Mouse (Mus musculus): ENCODE results near the gene Fat3. TPM values are rescaled to one million over a fixed set of nuclear protein-coding genes. Genes with fewer than 3 reads are reported as not detected.

Fat3 gene
- polyA plus RNA-seq, 1 experiment from 2014 or later: 11.7 TPM

DNA sequence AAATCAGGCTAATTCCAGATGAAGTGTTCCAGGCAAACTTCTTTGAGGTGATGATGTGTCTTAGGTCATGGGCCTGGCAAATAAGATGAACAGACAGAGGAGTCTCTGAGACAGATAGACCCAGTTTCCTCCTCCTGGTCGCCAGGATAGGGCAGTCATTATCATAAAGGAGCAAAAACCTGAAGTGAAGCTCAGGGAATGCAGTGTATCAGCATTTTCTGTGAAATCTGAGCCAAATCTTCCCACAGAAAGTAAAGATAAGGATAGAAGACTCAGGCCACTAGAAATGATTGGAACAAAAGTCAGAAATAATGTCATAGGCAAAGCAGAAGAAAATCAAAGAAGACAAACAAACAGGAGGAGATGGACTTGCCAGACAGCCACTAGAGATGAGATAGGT lies 287.8 kb downstream of the Fat3 start:
- no peak for ATAC-seq (replicated peaks)
- Histone ChIP-seq H3K9me3 (no peaks in the 10 kb centered on the region), H3K27ac (replicated peaks) (no peak overlapping the region), H3K9ac (replicated peaks) (no peak overlapping the region), H3K36me3 (no peaks in the 10 kb centered on the region), H3K4me3 (no peak overlapping the region), H3K4me2 (replicated peaks) (no peak overlapping the region), H3K27me3 (no peaks in the 10 kb centered on the region), H3K4me1 (peaks cover 14% of the 10 kb centered on the region)
- whole genome bisulfite sequencing: 64% methylated on average over 1 of the region's 1 CpGs

- no peak overlapping the region for H3K4me3 ChIP-seq
- H3K4me2 ChIP-seq (replicated peaks): no peak overlapping the region
- 54% methylated on average over 3 of the region's 3 CpGs for WGBS
- H3K9me3 ChIP-seq: no peaks in the 10 kb centered on the region
- H3K36me3 ChIP-seq: no peaks in the 10 kb centered on the region
- ATAC-seq (replicated peaks): no peak
- H3K27me3 ChIP-seq: no peaks in the 10 kb centered on the region
- no peak overlapping the region for H3K9ac ChIP-seq (replicated peaks)
- peaks cover 14% of the 10 kb centered on the region for H3K4me1 ChIP-seq
- H3K27ac ChIP-seq (replicated peaks): no peak overlapping the region
Measured at GRCm38 (mm10) chr9:16212628-16213027, 288.5 kb downstream of the Fat3 start.

DNA sequence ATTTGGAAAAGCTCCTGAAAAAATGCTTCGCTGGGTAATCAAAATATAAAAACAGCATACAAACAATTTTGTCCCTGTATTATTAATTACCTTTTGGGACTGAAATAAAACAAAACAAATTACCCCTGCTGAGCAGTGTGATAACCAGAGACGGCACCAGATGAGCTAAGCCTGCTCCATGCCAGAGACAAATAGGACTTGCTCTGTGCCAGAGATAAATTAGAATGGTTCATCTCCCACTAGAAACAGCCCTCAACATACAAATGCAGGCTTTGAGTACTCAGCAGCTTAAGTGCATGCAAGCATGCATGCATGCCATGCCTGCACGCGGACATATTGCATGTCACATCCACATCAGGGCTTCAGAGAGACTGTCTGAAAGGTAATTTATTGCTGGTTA lies 288.9 kb downstream of the Fat3 start:
- Histone ChIP-seq H3K4me1 (peaks cover 14% of the 10 kb centered on the region), H3K27ac (replicated peaks) (no peak overlapping the region), H3K27me3 (no peaks in the 10 kb centered on the region), H3K4me2 (replicated peaks) (no peak overlapping the region), H3K9ac (replicated peaks) (no peak overlapping the region), H3K9me3 (no peaks in the 10 kb centered on the region), H3K36me3 (no peaks in the 10 kb centered on the region), H3K4me3 (no peak overlapping the region)
- no peak for ATAC-seq (replicated peaks)
- WGBS: 64% methylated on average over 4 of the region's 4 CpGs

DNA sequence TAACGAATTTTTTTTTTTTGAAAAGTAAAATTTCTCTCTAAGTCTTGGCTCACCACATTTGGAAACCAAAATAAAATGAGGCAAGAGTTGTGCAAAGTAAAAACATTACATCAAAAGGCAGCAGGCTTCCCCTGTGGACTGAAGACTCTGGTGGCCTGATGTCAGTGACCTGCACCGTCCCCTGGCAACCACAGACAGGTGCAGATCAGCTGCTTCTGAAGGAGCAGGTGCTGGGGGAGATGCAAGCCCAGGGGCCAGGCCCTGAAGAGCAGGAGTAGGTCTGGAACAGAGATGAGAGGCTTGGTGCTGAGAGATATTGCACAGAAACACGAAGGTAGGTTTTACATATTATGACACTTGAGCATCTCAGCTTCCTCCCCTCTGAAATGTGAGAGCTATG lies 289.6 kb downstream of the Fat3 start:
- Histone ChIP-seq H3K4me3 (no peak overlapping the region), H3K36me3 (no peaks in the 10 kb centered on the region), H3K9me3 (no peaks in the 10 kb centered on the region), H3K27me3 (no peaks in the 10 kb centered on the region), H3K4me1 (peaks cover 14% of the 10 kb centered on the region), H3K27ac (replicated peaks) (no peak overlapping the region), H3K4me2 (replicated peaks) (no peak overlapping the region), H3K9ac (replicated peaks) (no peak overlapping the region)
- 66% methylated on average over 3 of the region's 3 CpGs for WGBS
- no peak for ATAC-seq (replicated peaks)

DNA sequence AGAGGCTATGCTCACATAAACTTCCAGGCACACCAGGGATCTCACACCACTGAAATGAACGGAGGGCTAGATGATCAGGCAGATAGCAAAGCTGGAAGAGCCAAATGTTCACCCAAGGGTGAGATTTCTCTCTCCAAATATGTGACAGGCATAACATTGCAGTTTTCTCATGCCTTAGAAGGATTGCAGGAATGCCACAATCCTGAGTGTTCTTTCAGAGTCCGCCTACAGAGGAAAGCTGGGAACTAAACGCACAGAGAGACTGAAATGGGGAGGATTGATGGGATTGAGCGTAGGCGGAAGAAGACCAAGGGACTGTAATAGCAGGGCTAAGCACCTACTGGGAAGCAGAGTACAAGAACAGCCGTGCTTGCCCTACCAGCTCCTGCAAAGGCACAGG lies 298.8 kb downstream of the Fat3 start:
- no peak for ATAC-seq (replicated peaks)
- 74% methylated on average over 6 of the region's 6 CpGs for WGBS

DNA sequence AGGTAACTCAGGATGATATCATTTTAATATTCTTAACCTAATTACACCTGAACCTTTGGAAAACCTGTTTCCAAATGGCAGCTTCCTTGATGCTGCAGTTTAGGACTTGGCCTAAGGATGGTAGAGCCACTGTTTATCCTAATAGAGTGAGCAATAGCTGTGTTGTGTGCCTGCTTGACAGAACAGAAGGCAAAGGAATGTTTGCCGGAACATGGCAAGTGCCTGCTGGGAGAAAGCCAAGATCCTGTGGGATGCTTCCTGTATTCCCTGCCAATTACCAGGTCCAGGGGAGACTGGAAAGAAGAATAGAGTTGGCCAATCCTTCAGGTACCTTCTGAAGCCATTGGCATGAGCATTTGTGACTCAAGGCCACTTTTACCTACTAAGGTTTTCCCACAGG lies 300.1 kb downstream of the Fat3 start:
- H3K9me3 ChIP-seq: no peaks in the 10 kb centered on the region
- H3K27ac ChIP-seq (replicated peaks): no peak overlapping the region
- ATAC-seq (replicated peaks): 0 out of 2 replicates have a peak, but pooled peaks have one; percentile 26
- H3K9ac ChIP-seq (replicated peaks): no peak overlapping the region
- no peak overlapping the region for H3K4me2 ChIP-seq (replicated peaks)
- H3K4me1 ChIP-seq: peaks cover 12% of the 10 kb centered on the region
- 32% methylated on average over 1 of the region's 1 CpGs for WGBS
- H3K36me3 ChIP-seq: no peaks in the 10 kb centered on the region
- H3K27me3 ChIP-seq: no peaks in the 10 kb centered on the region
- no peak overlapping the region for H3K4me3 ChIP-seq

More for the DNA sequence above, 298.8 kb downstream of the Fat3 start:
- no peaks in the 10 kb centered on the region for H3K9me3 ChIP-seq
- no peaks in the 10 kb centered on the region for H3K27me3 ChIP-seq
- no peak overlapping the region for H3K4me3 ChIP-seq
- H3K9ac ChIP-seq (replicated peaks): no peak overlapping the region
- H3K27ac ChIP-seq (replicated peaks): no peak overlapping the region
- peaks cover 12% of the 10 kb centered on the region for H3K4me1 ChIP-seq
- H3K4me2 ChIP-seq (replicated peaks): no peak overlapping the region
- H3K36me3 ChIP-seq: no peaks in the 10 kb centered on the region

GRCm38 (mm10) chr9:16186461-16186860 lies 314.6 kb downstream of the Fat3 start:
- 10% methylated on average over 1 of the region's 1 CpGs for WGBS
- H3K4me2 ChIP-seq (replicated peaks): no peak overlapping the region

DNA sequence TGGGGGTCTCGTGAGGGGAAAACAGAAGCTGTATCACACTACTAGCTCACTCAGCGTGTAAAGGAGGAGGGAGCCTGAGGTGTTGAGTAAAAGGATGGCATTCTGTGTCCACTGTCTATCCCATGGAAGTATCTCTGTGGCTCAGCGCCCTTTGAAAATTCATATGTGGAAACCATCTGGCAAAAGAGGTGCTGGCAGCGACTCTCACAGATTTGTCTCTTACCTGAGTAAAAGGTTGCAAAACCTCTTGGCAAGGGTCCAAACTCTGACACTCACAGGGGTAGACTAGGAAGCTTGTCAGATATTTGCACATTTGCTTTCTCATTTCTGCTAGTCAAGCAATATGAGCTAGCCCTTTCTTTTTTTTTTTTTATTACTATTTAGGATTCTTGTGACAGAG lies 331.8 kb downstream of the Fat3 start:
- Histone ChIP-seq H3K4me3 (no peak overlapping the region), H3K27ac (replicated peaks) (no peak overlapping the region), H3K4me1 (no peaks in the 10 kb centered on the region), H3K4me2 (replicated peaks) (no peak overlapping the region), H3K36me3 (no peaks in the 10 kb centered on the region), H3K27me3 (no peaks in the 10 kb centered on the region), H3K9ac (replicated peaks) (no peak overlapping the region), H3K9me3 (no peaks in the 10 kb centered on the region)
- no peak for ATAC-seq (replicated peaks)
- WGBS: 75% methylated on average over 4 of the region's 4 CpGs

More at GRCm38 (mm10) chr9:16186461-16186860, 314.6 kb downstream of the Fat3 start:
- Histone ChIP-seq H3K27me3 (no peaks in the 10 kb centered on the region), H3K36me3 (no peaks in the 10 kb centered on the region), H3K9ac (replicated peaks) (no peak overlapping the region), H3K4me3 (no peak overlapping the region), H3K9me3 (no peaks in the 10 kb centered on the region), H3K27ac (replicated peaks) (no peak overlapping the region), H3K4me1 (peaks cover 16% of the 10 kb centered on the region)
- ATAC-seq (replicated peaks): 0 out of 2 replicates have a peak, but pooled peaks have one; percentile 23

DNA sequence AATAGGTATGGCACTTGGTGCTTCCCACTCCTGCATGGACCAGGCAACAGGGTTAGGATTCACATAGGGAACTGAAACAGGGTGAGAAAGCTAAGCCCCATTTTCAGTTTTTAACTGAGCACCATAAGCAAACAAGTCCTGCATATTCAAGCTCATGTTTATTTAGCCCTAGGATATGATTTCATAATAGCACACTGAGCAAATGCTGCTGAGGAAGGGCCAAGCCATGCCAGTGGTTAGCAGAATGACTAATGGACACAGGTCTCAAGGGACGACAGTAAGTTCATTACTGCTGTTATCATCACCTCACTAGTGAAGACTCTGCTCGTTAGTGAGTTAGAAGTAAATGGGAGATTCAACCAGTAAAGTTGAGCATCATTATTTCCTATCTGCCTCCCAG lies 333.0 kb downstream of the Fat3 start:
- no peak for ATAC-seq (replicated peaks)
- Histone ChIP-seq H3K27me3 (no peaks in the 10 kb centered on the region), H3K4me2 (replicated peaks) (no peak overlapping the region), H3K9me3 (no peaks in the 10 kb centered on the region), H3K4me1 (no peaks in the 10 kb centered on the region), H3K4me3 (no peak overlapping the region), H3K27ac (replicated peaks) (no peak overlapping the region), H3K36me3 (no peaks in the 10 kb centered on the region), H3K9ac (replicated peaks) (no peak overlapping the region)
- WGBS: 50% methylated on average over 2 of the region's 2 CpGs

GRCm38 (mm10) chr9:16159366-16159765 lies 341.7 kb downstream of the Fat3 start:
- Histone ChIP-seq H3K9ac (replicated peaks) (no peak overlapping the region), H3K27ac (replicated peaks) (no peak overlapping the region), H3K27me3 (no peaks in the 10 kb centered on the region), H3K9me3 (no peaks in the 10 kb centered on the region), H3K4me2 (replicated peaks) (no peak overlapping the region), H3K4me3 (no peak overlapping the region), H3K4me1 (no peaks in the 10 kb centered on the region), H3K36me3 (no peaks in the 10 kb centered on the region)
- ATAC-seq (replicated peaks): no peak
- 98% methylated on average over 5 of the region's 5 CpGs for WGBS

GRCm38 (mm10) chr9:16153580-16153930 lies 347.5 kb downstream of the Fat3 start:
- H3K27me3 ChIP-seq: no peaks in the 10 kb centered on the region
- H3K27ac ChIP-seq (replicated peaks): no peak overlapping the region
- no peak overlapping the region for H3K4me3 ChIP-seq
- no peak overlapping the region for H3K4me2 ChIP-seq (replicated peaks)
- ATAC-seq (replicated peaks): no peak
- H3K9ac ChIP-seq (replicated peaks): no peak overlapping the region
- H3K4me1 ChIP-seq: no peaks in the 10 kb centered on the region
- no peaks in the 10 kb centered on the region for H3K9me3 ChIP-seq
- 61% methylated on average over 3 of the region's 3 CpGs for WGBS
- H3K36me3 ChIP-seq: no peaks in the 10 kb centered on the region

DNA sequence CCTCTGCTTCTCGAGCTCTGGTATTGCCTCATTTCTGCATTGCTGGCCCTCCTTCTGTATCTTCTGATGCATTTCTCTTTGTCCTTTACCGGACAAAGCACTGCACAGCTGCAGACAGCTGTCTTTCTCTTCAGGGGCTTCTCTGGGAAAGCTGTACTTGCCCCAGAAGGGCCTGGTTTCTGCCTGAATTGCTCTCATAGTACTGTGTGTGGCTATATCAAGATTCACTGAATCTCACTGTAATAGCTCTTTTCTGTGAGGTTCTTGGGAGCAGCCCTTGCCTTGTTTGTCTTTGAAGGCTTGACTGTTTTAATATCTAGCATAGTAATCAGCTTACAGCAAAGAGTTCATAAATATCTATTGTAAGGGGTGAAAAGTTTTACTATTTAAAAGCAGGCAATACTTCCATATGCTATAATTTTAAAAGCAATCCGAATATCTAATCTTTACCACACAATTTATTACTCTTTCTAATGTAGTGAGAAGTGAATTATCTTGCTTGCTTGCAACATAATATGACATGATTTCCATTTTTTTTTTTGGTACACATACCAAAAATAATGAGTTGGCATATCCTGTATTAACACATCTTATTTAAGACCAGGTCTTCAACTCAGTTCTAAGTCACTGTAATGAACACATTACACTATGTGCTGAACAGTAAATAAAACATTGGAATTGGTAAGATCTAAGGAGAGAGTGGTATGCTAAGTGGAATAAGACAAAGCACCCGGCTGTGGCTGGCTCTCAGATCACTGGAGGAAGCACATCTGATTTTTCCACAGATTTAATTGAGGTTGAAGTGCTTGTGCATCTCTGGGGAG lies 348.1 kb downstream of the Fat3 start:
- no peaks in the 10 kb centered on the region for H3K9me3 ChIP-seq
- no peak overlapping the region for H3K4me3 ChIP-seq
- H3K36me3 ChIP-seq: no peaks in the 10 kb centered on the region
- H3K9ac ChIP-seq (replicated peaks): no peak overlapping the region
- H3K4me1 ChIP-seq: peaks cover under 1% of the 10 kb centered on the region; the same call in 1 of the 2 replicates
- H3K27ac ChIP-seq (replicated peaks): no peak overlapping the region
- 69% methylated on average over 4 of the region's 4 CpGs for WGBS
- no peak overlapping the region for H3K4me2 ChIP-seq (replicated peaks)
- no peaks in the 10 kb centered on the region for H3K27me3 ChIP-seq
- ATAC-seq (replicated peaks): no peak

DNA sequence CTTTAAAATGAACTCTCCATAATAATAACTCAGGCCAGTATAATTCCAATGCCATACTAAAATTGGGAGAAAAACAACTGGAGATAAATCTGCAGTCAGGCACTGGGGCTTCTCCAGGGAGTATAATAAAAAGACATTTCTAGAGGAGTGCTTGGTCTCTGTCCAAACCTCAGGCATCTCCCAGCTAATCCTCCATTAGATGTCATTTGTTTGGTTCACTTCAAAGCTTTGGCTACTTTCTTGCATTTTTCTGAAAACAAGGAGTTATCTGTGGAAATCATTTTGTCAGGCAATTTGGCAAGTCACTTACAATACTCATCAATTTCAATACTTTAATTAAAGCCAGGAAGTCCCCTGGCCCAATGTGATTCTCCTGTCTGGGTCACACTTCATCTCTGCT lies 351.0 kb downstream of the Fat3 start:
- no peak overlapping the region for H3K27ac ChIP-seq (replicated peaks)
- no peaks in the 10 kb centered on the region for H3K36me3 ChIP-seq
- no peak overlapping the region for H3K9ac ChIP-seq (replicated peaks)
- H3K4me3 ChIP-seq: no peak overlapping the region
- no peaks in the 10 kb centered on the region for H3K27me3 ChIP-seq
- no peaks in the 10 kb centered on the region for H3K9me3 ChIP-seq
- no peak overlapping the region for H3K4me2 ChIP-seq (replicated peaks)
- peaks cover 7% of the 10 kb centered on the region; the same call in 1 of the 2 replicates for H3K4me1 ChIP-seq
- no peak for ATAC-seq (replicated peaks)

Data from forebrain, embryonic 15.5 days (tissue).